Mouse (Mus musculus): Measurements from ENCODE around the gene Rhbdl1. TPM values are rescaled to one million over a fixed set of nuclear protein-coding genes. Genes with fewer than 3 reads are reported as not detected.

The Rhbdl1 gene
- 2.3 and 4.0 TPM in 2 replicates for polyA plus RNA-seq (2016; fragmentation: Nextera tagmentation; extraction: Ambion mirVana)

DNA sequence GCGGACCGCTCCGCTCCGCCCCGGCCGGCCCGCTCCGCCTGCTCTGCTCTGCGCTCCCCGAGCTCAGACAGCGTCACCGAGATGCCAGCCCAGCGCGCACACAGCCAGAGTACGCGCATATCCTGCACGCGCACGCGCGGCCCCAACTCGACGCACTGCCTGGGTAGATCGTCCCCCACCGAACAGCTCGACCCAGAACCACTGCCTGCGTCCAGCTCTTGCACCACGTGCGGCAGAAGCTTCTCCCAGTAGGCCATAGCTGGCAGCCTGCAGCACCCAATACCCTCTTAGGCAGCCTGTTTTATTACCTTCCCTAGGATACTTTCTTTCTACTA is at the start of gene Rhbdl1:
Gene Rhbdl1, minus strand, starts transcription at position 220 of the 335 bp plus-strand sequence.
- H3K4me1 ChIP-seq: peaks cover 69% of the 10 kb centered on the region
- no peak for DNase-seq (ENCODE audit: low spot score)

DNA sequence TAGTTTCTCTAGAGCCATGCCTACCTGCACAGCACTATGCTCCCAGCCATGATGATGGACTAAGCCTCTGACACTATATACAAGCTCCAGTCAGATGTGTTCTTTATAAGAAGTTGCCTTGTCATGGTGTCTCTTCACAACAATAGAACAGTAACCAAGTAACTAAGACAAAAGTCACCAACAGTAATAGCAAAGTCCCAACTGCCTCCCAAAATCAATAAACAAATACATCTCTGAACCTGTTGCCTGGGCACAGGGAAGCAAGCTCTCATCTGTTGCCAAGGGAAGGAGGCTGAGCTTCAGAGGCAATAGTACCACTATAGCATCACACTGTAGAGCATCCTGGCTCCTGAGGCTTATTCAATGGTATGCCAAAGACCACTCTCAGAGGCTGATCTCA is 49.7 kb upstream of the Rhbdl1 start:
- no peak overlapping the region for H3K27ac ChIP-seq

More for the DNA sequence above, at the start of gene Rhbdl1:
- Histone ChIP-seq H3K27ac (peak within 1 kb of the TSS; percentile 84), H3K4me3 (peak within 1 kb of the TSS; percentile 57), H3K36me3 (peaks cover 60% of the 10 kb centered on the region), H3K27me3 (ENCODE audit: insufficient read depth, poor library complexity, severe bottlenecking) (no peaks in the 10 kb centered on the region), H3K9me3 (no peaks in the 10 kb centered on the region)
- WGBS: 2% methylated on average over 29 of the region's 29 CpGs

DNA sequence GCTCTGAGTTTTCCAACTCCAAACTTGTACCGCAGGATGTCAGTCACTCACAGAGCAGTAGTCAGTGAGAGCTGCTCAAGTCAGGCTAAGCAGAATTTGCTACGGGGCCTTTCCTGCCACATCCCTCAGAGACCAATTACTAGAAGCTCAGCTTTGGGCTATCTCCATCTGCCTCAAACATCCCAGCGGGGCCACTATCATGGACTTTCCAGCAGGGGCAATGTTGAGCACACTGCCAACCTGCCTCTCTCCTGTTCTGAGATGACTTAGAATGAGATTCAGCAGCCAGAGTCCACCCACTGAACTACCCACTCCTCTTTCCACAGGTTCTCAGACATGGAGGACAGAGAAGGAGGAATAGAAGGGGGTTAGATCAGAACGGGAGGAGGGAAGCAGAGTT is 48.5 kb upstream of the Rhbdl1 start:
- no peaks in the 10 kb centered on the region for H3K27me3 ChIP-seq (ENCODE audit: insufficient read depth, poor library complexity, severe bottlenecking)
- no peak overlapping the region for H3K4me3 ChIP-seq
- no peak for DNase-seq (ENCODE audit: low spot score)
- H3K36me3 ChIP-seq: peaks cover 65% of the 10 kb centered on the region
- no peaks in the 10 kb centered on the region for H3K9me3 ChIP-seq
- WGBS: 64% methylated on average over 4 of the region's 4 CpGs
- peaks cover 41% of the 10 kb centered on the region for H3K4me1 ChIP-seq
- H3K27ac ChIP-seq: no peak overlapping the region

More for the DNA sequence above, 49.7 kb upstream of the Rhbdl1 start:
- DNase-seq (ENCODE audit: low spot score): no peak
- no peaks in the 10 kb centered on the region for H3K9me3 ChIP-seq
- peaks cover 65% of the 10 kb centered on the region for H3K36me3 ChIP-seq
- no peaks in the 10 kb centered on the region for H3K27me3 ChIP-seq (ENCODE audit: insufficient read depth, poor library complexity, severe bottlenecking)
- no peak overlapping the region for H3K4me3 ChIP-seq
- H3K4me1 ChIP-seq: peaks cover 29% of the 10 kb centered on the region

DNA sequence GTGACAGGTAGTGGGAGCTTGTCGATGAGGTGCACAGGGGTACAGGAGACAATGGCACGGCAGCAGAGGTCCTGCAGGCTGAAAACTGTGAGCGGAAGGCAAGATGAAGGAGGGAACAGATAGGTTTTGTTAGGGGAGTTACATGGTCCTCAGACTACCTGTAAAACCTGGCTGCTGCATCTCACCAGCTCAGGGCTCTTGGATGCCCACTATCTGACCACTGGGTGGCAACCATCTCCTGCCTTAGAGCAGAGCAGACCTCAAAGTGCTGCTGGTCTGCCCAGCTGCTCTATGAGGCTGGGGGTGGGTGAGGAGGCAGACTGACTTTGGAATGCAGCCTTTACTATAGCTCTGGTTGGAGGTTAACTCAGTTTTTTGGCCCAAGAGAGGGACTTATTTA is 46.7 kb upstream of the Rhbdl1 start:
- no peak for DNase-seq (ENCODE audit: low spot score)
- Histone ChIP-seq H3K36me3 (peaks cover 55% of the 10 kb centered on the region), H3K9me3 (no peaks in the 10 kb centered on the region), H3K4me1 (peaks cover 57% of the 10 kb centered on the region), H3K27ac (no peak overlapping the region), H3K27me3 (ENCODE audit: insufficient read depth, poor library complexity, severe bottlenecking) (no peaks in the 10 kb centered on the region), H3K4me3 (no peak overlapping the region)
- 85% methylated on average over 3 of the region's 3 CpGs for WGBS

DNA sequence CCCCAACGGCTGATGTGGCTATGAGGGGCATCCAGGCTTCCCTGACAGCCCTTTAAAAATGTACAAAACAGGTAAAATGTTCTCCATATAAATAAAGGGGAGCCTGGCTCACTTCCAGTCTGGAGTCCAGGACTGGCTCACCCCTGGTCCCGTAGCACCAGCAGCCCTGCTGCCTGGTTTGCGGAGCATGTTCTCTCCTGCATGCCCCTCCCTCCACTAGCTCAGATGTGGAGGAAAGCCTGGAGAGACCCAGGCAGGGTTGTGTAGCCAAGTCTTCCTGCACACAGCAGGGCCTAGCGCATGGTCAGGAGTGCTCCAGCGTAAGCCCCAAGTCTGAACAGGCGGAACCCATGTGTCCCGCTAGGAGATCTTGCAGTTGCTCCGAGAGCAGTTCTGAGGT is 46.2 kb upstream of the Rhbdl1 start:
- DNase-seq (ENCODE audit: low spot score): no peak
- H3K27ac ChIP-seq: peak overlapping the region; percentile 66; the same call in 1 of the 2 replicates
- no peaks in the 10 kb centered on the region for H3K9me3 ChIP-seq
- H3K36me3 ChIP-seq: peaks cover 56% of the 10 kb centered on the region
- H3K27me3 ChIP-seq (ENCODE audit: insufficient read depth, poor library complexity, severe bottlenecking): no peaks in the 10 kb centered on the region
- H3K4me1 ChIP-seq: peaks cover 58% of the 10 kb centered on the region
- no peak overlapping the region for H3K4me3 ChIP-seq
- WGBS: 88% methylated on average over 8 of the region's 8 CpGs

DNA sequence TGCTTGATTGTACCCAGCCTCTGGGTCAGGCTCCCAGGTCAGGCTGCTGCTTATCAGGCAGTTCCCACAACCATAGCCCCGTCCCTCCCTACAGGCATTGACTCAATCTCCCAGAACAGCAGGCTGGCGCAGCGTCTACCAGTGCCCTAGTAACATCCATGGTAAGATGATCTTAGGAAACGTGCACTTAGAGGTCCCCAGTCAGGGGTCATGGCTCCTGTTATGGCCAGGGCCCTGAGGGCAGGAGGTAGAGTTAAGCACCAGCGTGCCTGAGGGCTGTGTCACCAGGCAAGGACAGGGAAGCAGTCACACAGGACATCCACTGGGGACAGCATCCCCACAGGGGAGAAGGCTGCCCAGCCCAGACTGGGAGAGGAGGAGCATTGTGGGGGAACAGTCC is 45.2 kb upstream of the Rhbdl1 start:
- H3K27ac ChIP-seq: peak overlapping the region; percentile 66; the same call in 1 of the 2 replicates
- DNase-seq (ENCODE audit: low spot score): no peak
- H3K4me3 ChIP-seq: no peak overlapping the region
- peaks cover 56% of the 10 kb centered on the region for H3K36me3 ChIP-seq
- WGBS: 25% methylated on average over 5 of the region's 5 CpGs
- H3K9me3 ChIP-seq: no peaks in the 10 kb centered on the region
- peaks cover 58% of the 10 kb centered on the region for H3K4me1 ChIP-seq
- no peaks in the 10 kb centered on the region for H3K27me3 ChIP-seq (ENCODE audit: insufficient read depth, poor library complexity, severe bottlenecking)

DNA sequence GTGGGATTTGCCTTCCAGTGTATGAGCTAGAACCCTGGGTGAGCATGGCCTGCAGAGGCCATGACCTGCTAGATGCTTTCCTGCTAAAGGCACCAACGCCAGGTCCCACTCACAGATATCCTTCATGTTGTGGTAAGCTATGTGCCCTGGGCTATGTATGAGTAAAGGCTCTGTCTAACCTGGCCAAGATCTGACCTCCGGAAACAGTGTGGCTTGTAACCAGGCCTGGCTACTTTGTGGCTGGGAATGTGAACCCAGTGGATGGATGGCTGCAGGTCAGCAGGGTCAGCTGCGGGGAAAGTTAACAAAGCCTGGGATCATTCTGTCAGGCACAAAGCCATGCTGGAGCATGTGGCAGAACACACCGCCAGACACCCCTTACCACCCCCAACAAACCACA is 44.6 kb upstream of the Rhbdl1 start:
- Histone ChIP-seq H3K27me3 (ENCODE audit: insufficient read depth, poor library complexity, severe bottlenecking) (no peaks in the 10 kb centered on the region), H3K36me3 (peaks cover 56% of the 10 kb centered on the region), H3K4me3 (no peak overlapping the region), H3K4me1 (peaks cover 62% of the 10 kb centered on the region), H3K9me3 (no peaks in the 10 kb centered on the region), H3K27ac (peak overlapping the region; percentile 66)
- DNase-seq (ENCODE audit: low spot score): no peak
- WGBS: 40% methylated on average over 4 of the region's 4 CpGs

DNA sequence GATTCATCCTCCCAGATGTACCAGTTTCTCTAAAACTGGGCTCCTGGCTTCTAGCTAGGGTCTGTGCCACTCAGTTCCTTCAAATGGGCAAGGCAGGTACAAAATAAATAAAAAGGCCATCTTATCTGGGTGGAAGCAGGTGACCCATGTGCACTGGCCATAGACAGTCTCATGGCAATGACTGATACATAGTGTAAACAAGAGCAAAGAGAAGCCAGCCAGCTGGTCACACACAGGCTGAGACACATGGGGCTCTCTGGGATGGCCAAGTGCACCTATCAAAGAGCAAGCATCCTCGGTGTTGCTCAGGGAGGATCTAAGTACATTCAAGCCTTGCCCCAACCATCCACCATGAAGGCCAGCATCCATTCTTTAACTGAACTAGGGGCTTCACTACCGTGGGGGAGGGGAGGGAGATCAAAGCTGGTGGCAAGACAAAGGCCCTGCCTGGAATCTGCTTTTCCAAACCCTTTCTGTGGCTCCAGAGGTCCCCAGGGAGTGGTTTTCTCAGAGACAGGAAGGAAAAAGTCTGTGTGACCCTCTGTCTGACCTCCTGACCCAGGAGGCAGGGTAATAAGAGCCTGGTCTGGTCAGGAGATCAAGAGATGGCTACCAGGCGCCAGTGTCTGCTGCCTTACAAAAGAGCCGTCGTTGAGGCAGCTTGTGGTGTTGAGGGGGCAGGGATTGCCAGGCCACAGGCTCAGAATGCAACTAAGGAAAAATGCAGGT is 44.0 kb upstream of the Rhbdl1 start:
- Histone ChIP-seq H3K9me3 (no peaks in the 10 kb centered on the region), H3K27ac (peak overlapping the region; percentile 66), H3K4me3 (no peak overlapping the region), H3K4me1 (peaks cover 69% of the 10 kb centered on the region), H3K27me3 (ENCODE audit: insufficient read depth, poor library complexity, severe bottlenecking) (no peaks in the 10 kb centered on the region), H3K36me3 (peaks cover 56% of the 10 kb centered on the region)
- WGBS: 13% methylated on average over 5 of the region's 5 CpGs
- no peak for DNase-seq (ENCODE audit: low spot score)

DNA sequence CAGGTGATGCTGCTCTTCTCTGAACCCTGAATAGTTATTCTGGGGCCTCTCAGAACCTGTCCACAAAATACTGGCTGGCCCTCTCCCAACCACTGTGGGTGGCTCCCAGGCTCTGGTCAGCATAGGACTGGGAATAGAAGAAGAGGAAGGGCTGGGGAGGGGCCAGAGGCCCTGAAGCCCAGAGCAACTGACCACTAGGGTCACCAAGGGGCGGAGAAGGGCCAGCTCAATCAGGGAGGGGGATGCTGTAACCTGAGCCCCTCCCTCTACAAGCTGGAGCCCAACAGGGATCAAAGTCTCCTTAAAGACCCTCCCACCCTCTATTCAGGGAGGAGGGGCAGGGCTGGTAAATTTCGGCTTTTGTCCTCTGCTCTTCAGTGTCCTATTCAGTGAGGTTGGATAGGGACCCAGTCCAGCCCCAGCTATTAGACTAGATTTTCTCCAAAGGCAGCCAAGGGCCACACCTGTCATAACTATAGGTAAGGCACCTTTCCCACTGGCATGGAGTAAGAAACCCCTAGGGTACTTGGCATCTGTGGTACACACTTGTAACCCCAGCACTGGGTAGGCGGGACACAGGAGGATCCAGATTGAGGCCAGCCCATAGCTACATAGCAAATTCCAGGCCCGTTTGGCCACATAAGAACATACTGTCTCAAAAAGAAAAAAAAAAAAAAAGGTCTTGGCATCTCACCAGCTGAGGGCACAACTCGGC is 43.3 kb upstream of the Rhbdl1 start, which contains the start of gene Wfikkn1:
Gene Wfikkn1, minus strand, starts transcription at position 663 of the 715 bp plus-strand sequence.
- Histone ChIP-seq H3K4me1 (peaks cover 71% of the 10 kb centered on the region), H3K9me3 (no peaks in the 10 kb centered on the region), H3K4me3 (no peak within 1 kb of the TSS), H3K36me3 (peaks cover 54% of the 10 kb centered on the region), H3K27ac (peak within 1 kb of the TSS; percentile 66), H3K27me3 (ENCODE audit: insufficient read depth, poor library complexity, severe bottlenecking) (no peaks in the 10 kb centered on the region)
- WGBS: 42% methylated on average over 5 of the region's 5 CpGs
- no peak for DNase-seq (ENCODE audit: low spot score)

DNA sequence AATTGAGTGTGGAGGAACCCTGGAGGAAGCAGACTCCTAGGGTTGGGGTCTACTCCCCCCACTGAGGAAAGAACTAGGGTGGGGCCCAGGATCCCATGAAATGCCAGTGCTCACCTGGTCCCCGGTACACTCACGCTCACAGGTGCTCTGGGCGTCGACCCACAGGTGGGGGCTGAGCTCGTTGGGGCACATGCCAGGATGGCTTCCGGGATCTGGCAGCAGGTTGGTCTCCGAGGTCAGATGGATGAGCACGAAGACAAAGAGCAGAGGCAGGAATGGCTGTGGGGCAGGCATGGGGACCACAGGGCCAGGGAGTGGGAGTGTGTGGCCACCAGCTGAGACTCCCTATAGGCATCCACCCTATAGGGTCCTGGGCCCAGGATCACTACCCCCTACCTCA is 42.7 kb upstream of the Rhbdl1 start:
- Histone ChIP-seq H3K27ac (peak overlapping the region; percentile 66; the same call in 1 of the 2 replicates), H3K9me3 (no peaks in the 10 kb centered on the region), H3K4me1 (peaks cover 71% of the 10 kb centered on the region), H3K27me3 (ENCODE audit: insufficient read depth, poor library complexity, severe bottlenecking) (no peaks in the 10 kb centered on the region), H3K4me3 (no peak overlapping the region), H3K36me3 (peaks cover 48% of the 10 kb centered on the region)
- no peak for DNase-seq (ENCODE audit: low spot score)
- WGBS: 81% methylated on average over 8 of the region's 8 CpGs

DNA sequence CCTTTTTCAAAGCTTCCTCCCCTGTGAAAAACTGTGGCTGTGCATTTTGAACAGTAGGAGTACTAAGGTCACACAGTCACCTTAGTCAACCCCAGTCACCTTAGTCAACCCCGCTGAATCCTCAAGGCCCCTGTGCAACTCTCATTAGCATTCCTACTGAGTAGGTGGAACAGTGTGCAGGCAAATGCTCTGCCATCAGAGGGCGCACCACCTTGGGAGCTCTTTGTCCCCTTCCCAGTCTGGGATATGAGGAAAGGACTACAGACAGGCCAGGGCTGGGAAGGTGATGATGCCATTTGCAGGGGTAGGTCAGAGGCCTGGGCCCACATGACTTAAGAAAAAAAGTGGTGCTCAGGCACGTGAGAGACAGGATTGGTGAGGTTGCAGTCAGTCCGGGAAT is 42.2 kb upstream of the Rhbdl1 start:
- Histone ChIP-seq H3K4me3 (no peak overlapping the region), H3K9me3 (no peaks in the 10 kb centered on the region), H3K27me3 (ENCODE audit: insufficient read depth, poor library complexity, severe bottlenecking) (no peaks in the 10 kb centered on the region), H3K36me3 (peaks cover 43% of the 10 kb centered on the region), H3K4me1 (peaks cover 74% of the 10 kb centered on the region), H3K27ac (no peak overlapping the region)
- 66% methylated on average over 4 of the region's 4 CpGs for WGBS
- no peak for DNase-seq (ENCODE audit: low spot score)

DNA sequence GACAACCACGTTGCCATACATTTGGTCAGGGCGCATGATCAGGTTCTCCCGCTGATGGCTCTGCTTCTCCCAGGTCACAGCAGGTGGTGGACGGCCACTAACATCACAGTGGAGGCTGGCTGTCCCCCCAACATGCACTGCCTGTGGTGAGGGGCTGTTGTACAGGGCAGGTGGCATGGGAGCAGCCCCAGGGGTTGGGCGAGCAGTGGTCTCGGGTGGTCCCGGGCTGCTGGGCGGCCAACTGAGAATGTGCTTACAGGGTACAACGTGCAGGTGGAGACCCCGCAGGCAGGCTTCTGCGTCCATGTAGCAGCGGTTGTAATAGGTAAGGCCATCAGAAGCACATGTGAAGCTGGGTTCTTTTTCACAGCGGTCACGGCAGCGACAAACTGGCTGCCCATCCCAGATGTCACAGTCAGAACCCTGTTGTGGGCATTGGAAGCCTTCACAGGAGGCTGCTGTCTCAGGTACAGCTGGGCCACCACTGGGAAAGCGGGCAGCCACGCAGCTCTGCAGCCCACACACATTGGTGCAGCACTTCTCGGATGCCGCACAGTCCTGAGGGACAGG is 41.6 kb upstream of the Rhbdl1 start:
- peaks cover 77% of the 10 kb centered on the region for H3K4me1 ChIP-seq
- 93% methylated on average over 19 of the region's 19 CpGs for WGBS
- H3K27ac ChIP-seq: no peak overlapping the region
- no peaks in the 10 kb centered on the region for H3K9me3 ChIP-seq
- H3K27me3 ChIP-seq (ENCODE audit: insufficient read depth, poor library complexity, severe bottlenecking): no peaks in the 10 kb centered on the region
- H3K36me3 ChIP-seq: peaks cover 37% of the 10 kb centered on the region
- H3K4me3 ChIP-seq: no peak overlapping the region
- DNase-seq (ENCODE audit: low spot score): no peak
